Mouse (Mus musculus): ENCODE measurements around the gene Rsph14.

The Rsph14 gene

GRCm38 (mm10) chr10:74990584-74991322 lies 41.6 kb downstream of the Rsph14 start:
- peak; percentile 50 for DNase-seq (ENCODE audit: low spot score)

- no peak for DNase-seq (ENCODE audit: low spot score)
Observed at GRCm38 (mm10) chr10:74989814-74990213, 42.6 kb downstream of the Rsph14 start.

- DNase-seq (ENCODE audit: low spot score) = no peak
Observed at GRCm38 (mm10) chr10:74987698-74988470, 44.5 kb downstream of the Rsph14 start.

- DNase-seq (ENCODE audit: low spot score) = no peak
Observed at GRCm38 (mm10) chr10:74983176-74983575, 49.2 kb downstream of the Rsph14 start.

- DNase-seq (ENCODE audit: low spot score) = no peak
Observed at GRCm38 (mm10) chr10:74981159-74981558, 51.2 kb downstream of the Rsph14 start.

- no peak for DNase-seq (ENCODE audit: low spot score)
Observed at GRCm38 (mm10) chr10:74978056-74978455, 54.3 kb downstream of the Rsph14 start.

- no peak for DNase-seq (ENCODE audit: low spot score)
Observed at GRCm38 (mm10) chr10:74976429-74976828, 56.0 kb downstream of the Rsph14 start.

GRCm38 (mm10) chr10:74975626-74976025 lies 56.8 kb downstream of the Rsph14 start:
- no peak for DNase-seq (ENCODE audit: low spot score)

- DNase-seq (ENCODE audit: low spot score) = no peak
Observed at GRCm38 (mm10) chr10:74973026-74973425, 59.4 kb downstream of the Rsph14 start.

GRCm38 (mm10) chr10:74969266-74969665 lies 63.1 kb downstream of the Rsph14 start:
- no peak for DNase-seq (ENCODE audit: low spot score)

GRCm38 (mm10) chr10:74967651-74968267 lies 64.6 kb downstream of the Rsph14 start:
- no peak for DNase-seq (ENCODE audit: low spot score)

GRCm38 (mm10) chr10:74966850-74967451 lies 65.4 kb downstream of the Rsph14 start, which contains the start of gene Gnaz:
TSS of gene Gnaz (plus strand) at chr10:74967177.
- DNase-seq (ENCODE audit: low spot score) = peak; percentile 95

GRCm38 (mm10) chr10:74964380-74964779 lies 68.0 kb downstream of the Rsph14 start:
- no peak for DNase-seq (ENCODE audit: low spot score)

GRCm38 (mm10) chr10:74952830-74953443 lies 79.4 kb downstream of the Rsph14 start:
- DNase-seq (ENCODE audit: low spot score) = no peak

GRCm38 (mm10) chr10:74940795-74941194 lies 91.6 kb downstream of the Rsph14 start:
- no peak for DNase-seq (ENCODE audit: low spot score)

- no peak for DNase-seq (ENCODE audit: low spot score)
Observed at GRCm38 (mm10) chr10:74939300-74939699, 93.1 kb downstream of the Rsph14 start.

GRCm38 (mm10) chr10:74938410-74938809 lies 94.0 kb downstream of the Rsph14 start:
- no peak for DNase-seq (ENCODE audit: low spot score)

- peak; percentile 28 for DNase-seq (ENCODE audit: low spot score)
Observed at GRCm38 (mm10) chr10:74937003-74937790, 95.2 kb downstream of the Rsph14 start.

GRCm38 (mm10) chr10:74935016-74935415 lies 97.4 kb downstream of the Rsph14 start:
- DNase-seq (ENCODE audit: low spot score) = peak; percentile 18

- DNase-seq (ENCODE audit: low spot score) = no peak
Observed at GRCm38 (mm10) chr10:74934521-74934920, 97.9 kb downstream of the Rsph14 start.

- no peak for DNase-seq (ENCODE audit: low spot score)
Observed at GRCm38 (mm10) chr10:74933548-74934190, 98.7 kb downstream of the Rsph14 start.

Data from lung, postnatal 25 days (tissue).